Mouse (Mus musculus) thymus, postnatal 25 days (tissue): ENCODE data around the gene Slc26a11.
A peak's percentile ranks its signal among the peaks of the same experiment; 100 is the strongest.
"Not testable (repeated sequence)": the region's sequence is repeated elsewhere in the genome, so short reads cannot be mapped to it uniquely, and the experiment has no call there.

ENCODE experiments used
- DNase-seq: peaks from one replicate; pipeline ENCODE4 v3.0.0; 2022

The Slc26a11 gene

GRCm38 (mm10) chr11:119362769-119363533 is 7.6 kb downstream of the Slc26a11 start:
- DNase-seq: no peak

- DNase-seq: peak; percentile 77
These were observed 8.3 kb downstream of the Slc26a11 start for GRCm38 (mm10) chr11:119363534-119364145.

GRCm38 (mm10) chr11:119375425-119375824 is 20.1 kb downstream of the Slc26a11 start:
- no peak for DNase-seq

- no peak for DNase-seq
These were observed 22.0 kb downstream of the Slc26a11 start for GRCm38 (mm10) chr11:119377326-119377725.

- DNase-seq: no peak
These were observed 23.2 kb downstream of the Slc26a11 start for GRCm38 (mm10) chr11:119378551-119378950.

GRCm38 (mm10) chr11:119381631-119382337 is 26.4 kb downstream of the Slc26a11 start:
- no peak for DNase-seq

GRCm38 (mm10) chr11:119382338-119382850 is 27.0 kb downstream of the Slc26a11 start:
- no peak for DNase-seq

GRCm38 (mm10) chr11:119384904-119385303 is 29.5 kb downstream of the Slc26a11 start:
- peak; percentile 78 for DNase-seq

GRCm38 (mm10) chr11:119386306-119386705 is 30.9 kb downstream of the Slc26a11 start:
- peak; percentile 28 for DNase-seq

- not testable (repeated sequence) for DNase-seq
These were observed 31.9 kb downstream of the Slc26a11 start for GRCm38 (mm10) chr11:119387273-119387672.

- peak; percentile 45 for DNase-seq
These were observed 34.5 kb downstream of the Slc26a11 start for GRCm38 (mm10) chr11:119389851-119390270.

- DNase-seq: peak; percentile 81
These were observed 35.2 kb downstream of the Slc26a11 start for GRCm38 (mm10) chr11:119390271-119391231.

GRCm38 (mm10) chr11:119391386-119392000 is 36.1 kb downstream of the Slc26a11 start:
- peak; percentile 29 for DNase-seq

GRCm38 (mm10) chr11:119392001-119392614 is 36.8 kb downstream of the Slc26a11 start:
- peak; percentile 85 for DNase-seq

- peak; percentile 76 for DNase-seq
These were observed 37.6 kb downstream of the Slc26a11 start, which contains the start of gene Rnf213 for GRCm38 (mm10) chr11:119392800-119393482. Gene Rnf213 (plus strand): TSS chr11:119393100.

GRCm38 (mm10) chr11:119393483-119393804 is 38.1 kb downstream of the Slc26a11 start:
- DNase-seq: no peak

- no peak for DNase-seq
These were observed 38.9 kb downstream of the Slc26a11 start for GRCm38 (mm10) chr11:119394210-119394609.

GRCm38 (mm10) chr11:119395394-119395793 is 40.0 kb downstream of the Slc26a11 start:
- DNase-seq: no peak

GRCm38 (mm10) chr11:119395931-119396330 is 40.6 kb downstream of the Slc26a11 start:
- no peak for DNase-seq

GRCm38 (mm10) chr11:119396461-119396860 is 41.1 kb downstream of the Slc26a11 start:
- no peak for DNase-seq
